Comparison of ENCODE assay signal across 8 mouse cellular contexts in the genomic region with DNA sequence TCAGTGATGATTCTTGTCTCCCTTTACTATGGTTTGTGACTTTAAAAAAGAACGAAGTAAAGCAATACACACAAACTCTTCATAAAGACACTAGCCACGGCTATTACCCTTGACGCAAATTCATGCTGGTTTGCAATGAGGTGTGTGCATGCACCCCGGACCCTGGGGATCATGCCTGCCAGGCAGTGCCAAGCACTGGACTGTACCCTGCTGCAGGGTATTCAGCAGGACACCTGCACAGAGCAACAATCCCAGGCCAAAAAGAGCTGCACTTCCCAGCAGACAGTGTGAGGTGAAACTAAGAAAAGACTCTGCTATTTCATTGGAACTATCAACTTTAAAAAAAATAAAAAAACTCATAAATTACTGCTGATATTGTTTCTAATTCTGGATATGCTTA.
A peak's percentile ranks its signal among the peaks of the same experiment; 100 is the strongest.
DNase-seq lines count a peak whose midpoint lies in the region; ATAC-seq and TF ChIP-seq lines count a peak whose summit lies in the region.

No protein-coding gene starts in this region.

- WGBS in forebrain, embryonic 10.5 days: 40% methylated on average over 4 of the region's 4 CpGs
- WGBS in limb, embryonic 11.5 days: 59% methylated on average over 4 of the region's 4 CpGs
- WGBS in neural tube, embryonic 13.5 days: 16% methylated on average over 4 of the region's 4 CpGs

- H3K27me3 ChIP-seq in forebrain, embryonic 10.5 days (ENCODE audit: poor library complexity, severe bottlenecking): peaks cover 32% of the 10 kb centered on the region
- H3K27me3 ChIP-seq in limb, embryonic 11.5 days (ENCODE audit: control insufficient read depth, insufficient read depth, low read length): peaks cover 7% of the 10 kb centered on the region
- 0 out of 2 replicates have a peak, but pooled peaks cover 7% of the 10 kb centered on the region for H3K27me3 ChIP-seq in neural tube, embryonic 13.5 days

- intact Hi-C loops in left cerebral cortex, adult 2 months (cut with DNase I): no loop called here
- intact Hi-C loops in left cerebral cortex, postnatal 14 days (cut with DNase I): no loop called here

- H3K4me1 ChIP-seq in forebrain, embryonic 10.5 days: peaks cover 12% of the 10 kb centered on the region
- no peaks in the 10 kb centered on the region for H3K4me1 ChIP-seq in limb, embryonic 11.5 days (ENCODE audit: control insufficient read depth, insufficient read depth, low read length)
- peaks cover 15% of the 10 kb centered on the region for H3K4me1 ChIP-seq in neural tube, embryonic 13.5 days (replicated peaks)

- ATAC-seq in limb, embryonic 11.5 days (ENCODE audit: insufficient number of reproducible peaks, low FRiP score, low TSS enrichment, low read depth): no peak
- peak; percentile 70; the same call in 1 of the 2 replicates for ATAC-seq in neural tube, embryonic 13.5 days (ENCODE audit: low read depth)
- ATAC-seq in granulocyte monocyte progenitor cell, adult 5-6 weeks (replicated peaks; ENCODE audit: poor library complexity, severe bottlenecking): no peak

- TF ChIP-seq CTCF in left cerebral cortex, adult 2 months (IDR thresholded peaks at IDR 0.05): no peak

- no peak for DNase-seq in left cerebral cortex, adult 2 months (ENCODE audit: extremely low spot score in 1 of 2, low spot score in 2 of 2)
- DNase-seq in left cerebral cortex, postnatal 14 days (ENCODE audit: low spot score in 2 of 2): no peak
- DNase-seq in forebrain, embryonic 10.5 days (ENCODE audit: extremely low spot score, low spot score): no peak
- DNase-seq in limb, embryonic 11.5 days (ENCODE audit: low spot score): no peak
- no peak for DNase-seq in retina, embryonic 14.5 days (ENCODE audit: low spot score)
- DNase-seq in ovary, postnatal 14 days (ENCODE audit: low spot score): no peak

- H3K36me3 ChIP-seq in forebrain, embryonic 10.5 days (replicated peaks): no peaks in the 10 kb centered on the region
- no peaks in the 10 kb centered on the region for H3K36me3 ChIP-seq in limb, embryonic 11.5 days (ENCODE audit: control insufficient read depth, insufficient read depth, low read length)
- H3K36me3 ChIP-seq in neural tube, embryonic 13.5 days: no peaks in the 10 kb centered on the region

- peak overlapping the region; percentile 51 for H3K4me2 ChIP-seq in limb, embryonic 11.5 days (ENCODE audit: low read depth, severe bottlenecking)
- peak overlapping the region; percentile 62 for H3K4me2 ChIP-seq in neural tube, embryonic 13.5 days

- H3K9me3 ChIP-seq in forebrain, embryonic 10.5 days: no peaks in the 10 kb centered on the region
- H3K9me3 ChIP-seq in limb, embryonic 11.5 days (ENCODE audit: control insufficient read depth, low read length): no peaks in the 10 kb centered on the region
- H3K9me3 ChIP-seq in neural tube, embryonic 13.5 days: no peaks in the 10 kb centered on the region

- H3K27ac ChIP-seq in left cerebral cortex, adult 2 months: no peak overlapping the region
- H3K27ac ChIP-seq in forebrain, embryonic 10.5 days: no peak overlapping the region
- H3K27ac ChIP-seq in limb, embryonic 11.5 days (replicated peaks; ENCODE audit: low read depth, low read length): no peak overlapping the region
- H3K27ac ChIP-seq in neural tube, embryonic 13.5 days (replicated peaks): no peak overlapping the region

- H3K4me3 ChIP-seq in left cerebral cortex, adult 2 months: peak overlapping the region; percentile 48
- peak overlapping the region; percentile 55 for H3K4me3 ChIP-seq in forebrain, embryonic 10.5 days
- peak overlapping the region; percentile 35; the same call in 1 of the 2 replicates for H3K4me3 ChIP-seq in limb, embryonic 11.5 days (ENCODE audit: low read depth, low read length)
- peak overlapping the region; percentile 45 for H3K4me3 ChIP-seq in neural tube, embryonic 13.5 days

- no peak overlapping the region for H3K9ac ChIP-seq in limb, embryonic 11.5 days (ENCODE audit: low read length)
- peak overlapping the region; percentile 59 for H3K9ac ChIP-seq in neural tube, embryonic 13.5 days
